Mouse (Mus musculus) heart, adult 2 months (tissue): ENCODE data around the gene Mlph. TPM values are rescaled to one million over a fixed set of nuclear protein-coding genes. Genes with fewer than 3 reads are reported as not detected.
A peak's percentile ranks its signal among the peaks of the same experiment; 100 is the strongest.

Experiments
- DNase-seq, 2 experiments: peaks; one replicate each; pipeline ENCODE4 v3.0.0; 2021
- H3K27ac ChIP-seq: fragments of 200-600 bp; 2 replicates; pipeline ENCODE4 v1.8.1; 2022
- H3K27me3 ChIP-seq: fragments of 200-500 bp; 2 replicates; pipeline ENCODE4 v1.6.1; 2012; ENCODE audit warnings: mild to moderate bottlenecking, low read length, inconsistent platforms, mixed read lengths; ENCODE audit not compliant: control insufficient read depth, insufficient read depth
- H3K36me3 ChIP-seq: fragments of 200-500 bp; 2 replicates; pipeline ENCODE4 v1.6.1; 2012; ENCODE audit warnings: low read length, inconsistent platforms; ENCODE audit not compliant: control insufficient read depth, insufficient read depth
- H3K4me1 ChIP-seq: fragments of 200-500 bp; 2 replicates; pipeline ENCODE4 v1.6.1; 2011; ENCODE audit warnings: low read length; ENCODE audit not compliant: control insufficient read depth, insufficient read depth
- H3K4me3 ChIP-seq: fragments of 200-600 bp; 2 replicates; pipeline ENCODE4 v1.8.1; 2022
- H3K79me2 ChIP-seq: fragments of 200-500 bp; replicated peaks from 2 replicates; pipeline ENCODE4 v1.6.1; 2012; ENCODE audit warnings: mild to moderate bottlenecking, inconsistent platforms, low read length, moderate library complexity, mixed read lengths; ENCODE audit not compliant: control insufficient read depth, insufficient read depth
- H3K9ac ChIP-seq: fragments of 200-500 bp; 2 replicates; pipeline ENCODE4 v1.6.1; 2012; ENCODE audit warnings: low read depth, mild to moderate bottlenecking, control low read depth, inconsistent platforms, low read length, mixed read lengths
- CTCF ChIP-seq: fragments of 200-600 bp; IDR thresholded peaks from 2 replicates; pipeline ENCODE4 v1.8.1; 2022; ENCODE audit warnings: antibody characterized with exemption, mild to moderate bottlenecking, moderate library complexity
- EP300 ChIP-seq: fragments of 200-500 bp; IDR thresholded peaks from 2 replicates; pipeline ENCODE4 v1.6.1; 2011; ENCODE audit warnings: low read depth, low read length, control low read depth; ENCODE audit not compliant: insufficient read depth
- POLR2A ChIP-seq: fragments of 200-500 bp; IDR thresholded peaks from 2 replicates; pipeline ENCODE4 v1.6.1; 2011; ENCODE audit warnings: mild to moderate bottlenecking, low read depth, low read length, control low read depth; ENCODE audit not compliant: insufficient read depth
- WGBS: fragments of 180-500 bp; shearing (Covaris S2); methylation state at CpG from one replicate; pipeline ENCODE4 v1.1.7; 2018; 5-methylcytosine and 5-hydroxymethylcytosine counted together
- intact Hi-C: fragments of 180-260 bp; cut with DNase I; formaldehyde crosslinking; loops from one replicate; pipeline ENCODE4 v1.15.1; 2025
- polyA plus RNA-seq: library from polyadenylated mRNA; depleted of rRNA; stranded (reverse); fragments of >200 nt; gene quantifications from 2 replicates; pipeline ENCODE4 v1.2.3, GENCODE M21; 2012
- total RNA-seq, 2 experiments: library from RNA; stranded (reverse); gene quantifications; 2 replicates each; pipeline ENCODE4 v1.2.3; 2021

Gene Mlph
- total and polyA plus RNA-seq, 3 experiments: 0.72 to 1.1 (median 0.73) TPM

DNA sequence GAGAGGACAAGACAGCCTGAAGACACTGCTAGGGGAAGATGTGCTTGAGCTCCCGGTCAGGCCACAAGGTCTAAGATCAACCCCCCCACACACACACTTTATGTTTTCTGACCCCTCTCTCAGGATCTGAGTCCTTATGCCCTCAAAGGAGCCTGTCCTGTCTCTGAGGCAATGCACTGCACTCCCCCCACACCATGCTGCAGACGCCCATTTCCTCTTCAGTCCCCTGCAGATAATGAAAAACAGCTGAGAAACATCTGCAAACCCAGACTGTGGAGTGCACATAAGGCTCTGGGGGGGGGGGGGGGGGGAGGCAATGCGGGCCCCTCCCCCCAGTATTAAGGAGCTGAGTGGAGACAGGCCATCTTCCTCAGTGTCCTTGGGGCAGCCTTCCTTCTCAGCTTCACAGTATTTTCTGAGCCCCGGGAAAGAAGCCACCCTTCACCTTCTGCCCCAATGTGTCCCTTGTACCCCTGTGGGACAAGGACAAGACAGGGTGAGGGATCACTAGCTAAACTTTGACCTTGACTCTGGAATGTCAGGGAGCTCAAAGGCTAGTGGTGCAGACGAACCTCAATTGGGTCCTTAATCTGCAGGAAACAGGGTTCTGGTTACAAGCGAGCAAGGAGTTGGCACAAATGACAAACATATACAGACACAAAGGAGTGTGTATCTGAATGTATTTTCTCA, 29.0 kb upstream of the Mlph start:
- no peak overlapping the region for H3K27ac ChIP-seq
- no peaks in the 10 kb centered on the region for H3K36me3 ChIP-seq
- no peaks in the 10 kb centered on the region for H3K27me3 ChIP-seq
- intact Hi-C loops: no loop called here
- no peaks in the 10 kb centered on the region for H3K79me2 ChIP-seq
- 46% methylated on average over 6 of the region's 6 CpGs for WGBS
- no peak overlapping the region for H3K9ac ChIP-seq
- H3K4me1 ChIP-seq: no peaks in the 10 kb centered on the region
- no peak for TF ChIP-seq EP300
- H3K4me3 ChIP-seq: no peak overlapping the region
- no peak for DNase-seq

DNA sequence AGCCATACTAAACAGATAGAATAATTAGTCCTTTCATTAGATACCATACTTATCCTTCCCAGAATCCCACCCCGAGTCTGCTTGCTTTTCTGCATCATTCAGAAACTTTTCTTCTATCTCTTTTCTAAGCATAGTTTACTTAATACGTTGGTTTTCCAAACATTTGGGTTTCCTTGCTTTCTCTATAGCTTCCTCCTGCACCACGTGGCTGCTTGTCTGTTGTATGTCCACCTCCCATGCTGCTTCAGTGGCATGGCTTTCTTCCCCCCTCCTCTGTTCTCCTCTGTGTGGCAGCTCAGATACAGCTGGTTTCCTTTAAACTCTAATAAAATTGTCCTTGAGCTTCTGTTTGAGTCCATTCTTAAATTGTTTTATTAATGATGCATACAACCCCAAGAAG, 20.4 kb upstream of the Mlph start:
- H3K27ac ChIP-seq: no peak overlapping the region
- H3K4me1 ChIP-seq: peaks cover 6% of the 10 kb centered on the region
- WGBS: 57% methylated on average over 3 of the region's 3 CpGs
- no peaks in the 10 kb centered on the region for H3K36me3 ChIP-seq
- no peak overlapping the region for H3K9ac ChIP-seq
- H3K79me2 ChIP-seq: no peaks in the 10 kb centered on the region
- H3K27me3 ChIP-seq: no peaks in the 10 kb centered on the region
- TF ChIP-seq POLR2A (no peak), CTCF (no peak), EP300 (no peak)
- intact Hi-C loops: no loop called here
- no peak for DNase-seq
- no peak overlapping the region for H3K4me3 ChIP-seq

DNA sequence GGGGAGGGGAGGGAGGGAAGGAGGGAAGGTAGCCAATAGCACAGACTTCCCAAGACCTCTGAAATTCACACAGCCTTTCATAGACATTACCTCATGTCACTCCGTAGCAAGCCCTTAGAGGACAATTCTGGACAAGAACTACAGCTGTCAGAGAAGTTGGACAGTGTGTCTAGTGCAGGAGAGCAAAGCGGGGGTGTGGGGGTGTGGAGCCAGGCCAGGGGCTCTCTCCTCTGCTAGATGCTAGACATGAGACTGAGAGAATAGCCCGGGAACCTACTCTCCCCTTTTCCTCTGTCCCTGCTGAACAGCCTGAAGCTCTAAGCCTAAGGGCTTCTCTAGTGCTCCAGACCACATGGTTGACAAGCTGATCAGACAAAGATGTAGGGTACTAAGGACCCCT, 19.9 kb upstream of the Mlph start:
- Histone ChIP-seq H3K4me3 (no peak overlapping the region), H3K36me3 (no peaks in the 10 kb centered on the region), H3K4me1 (peaks cover 6% of the 10 kb centered on the region), H3K27me3 (no peaks in the 10 kb centered on the region), H3K9ac (no peak overlapping the region), H3K79me2 (no peaks in the 10 kb centered on the region), H3K27ac (no peak overlapping the region)
- no peak for DNase-seq
- no peak for TF ChIP-seq EP300
- TF ChIP-seq CTCF: no peak
- no peak for TF ChIP-seq POLR2A
- WGBS: 66% methylated on average over 3 of the region's 3 CpGs
- intact Hi-C loops: loop anchor here (5.0 kb wide), 1 partner anchor 243 kb away; no protein-coding TSS in a partner anchor

DNA sequence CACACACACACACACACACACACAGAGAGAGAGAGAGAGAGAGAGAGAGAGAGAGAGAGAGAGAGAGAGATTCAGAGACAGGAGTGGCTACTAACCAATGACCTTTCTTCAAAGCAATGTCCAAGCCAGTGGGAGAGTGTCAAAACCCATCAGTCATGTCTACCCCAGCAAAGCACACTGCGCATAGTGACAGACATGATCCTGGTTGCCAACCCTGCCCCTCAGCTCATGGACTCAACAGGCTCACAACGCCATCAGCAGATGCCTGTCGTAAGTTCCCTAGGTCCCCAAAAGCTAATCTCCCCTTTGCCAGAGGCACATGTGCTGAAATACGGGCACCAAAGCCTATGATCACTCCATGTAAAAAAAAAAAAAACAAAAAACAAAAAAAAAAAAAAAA, 18.6 kb upstream of the Mlph start:
- Histone ChIP-seq H3K9ac (no peak overlapping the region), H3K27ac (peak overlapping the region; percentile 58), H3K36me3 (no peaks in the 10 kb centered on the region), H3K79me2 (no peaks in the 10 kb centered on the region), H3K27me3 (no peaks in the 10 kb centered on the region), H3K4me1 (peaks cover 7% of the 10 kb centered on the region), H3K4me3 (no peak overlapping the region)
- intact Hi-C loops: loop anchor here (5.0 kb wide), 1 partner anchor 244 kb away; no protein-coding TSS in a partner anchor
- DNase-seq: no peak
- 85% methylated on average over 4 of the region's 4 CpGs for WGBS
- no peak for TF ChIP-seq CTCF
- no peak for TF ChIP-seq EP300
- TF ChIP-seq POLR2A: no peak

GRCm38 (mm10) chr1:90896741-90897361, 18.0 kb upstream of the Mlph start:
- H3K79me2 ChIP-seq: no peaks in the 10 kb centered on the region
- H3K27ac ChIP-seq: peak overlapping the region; percentile 49
- peak; percentile 71 to 85 for DNase-seq
- intact Hi-C loops: loop anchor here (5.0 kb wide), 1 partner anchor 245 kb away; no protein-coding TSS in a partner anchor
- no peak overlapping the region for H3K9ac ChIP-seq
- TF ChIP-seq CTCF (no peak), EP300 (0 out of 2 replicates have a peak, but pooled peaks have one; percentile 32), POLR2A (no peak)
- no peaks in the 10 kb centered on the region for H3K36me3 ChIP-seq
- peaks cover 7% of the 10 kb centered on the region for H3K4me1 ChIP-seq
- H3K4me3 ChIP-seq: peak overlapping the region; percentile 6; the same call in 1 of the 2 replicates
- WGBS: 16% methylated on average over 14 of the region's 14 CpGs
- H3K27me3 ChIP-seq: no peaks in the 10 kb centered on the region

- TF ChIP-seq CTCF: no peak
- TF ChIP-seq EP300: no peak
- DNase-seq: no peak
- Histone ChIP-seq H3K4me1 (peaks cover 7% of the 10 kb centered on the region), H3K36me3 (no peaks in the 10 kb centered on the region), H3K27ac (no peak overlapping the region), H3K27me3 (no peaks in the 10 kb centered on the region), H3K9ac (no peak overlapping the region), H3K4me3 (no peak overlapping the region), H3K79me2 (no peaks in the 10 kb centered on the region)
- intact Hi-C loops: loop anchor here (5.0 kb wide), 1 partner anchor 246 kb away; no protein-coding TSS in a partner anchor
- WGBS: 57% methylated on average over 1 of the region's 1 CpGs
Measured at GRCm38 (mm10) chr1:90898012-90898411, 16.9 kb upstream of the Mlph start.
